Mouse (Mus musculus): ENCODE data around the gene Ube2z. TPM values are rescaled to one million over a fixed set of nuclear protein-coding genes. Genes with fewer than 3 reads are reported as not detected.

Gene Ube2z
- polyA plus RNA-seq, 1 experiment from 2014 or later, result 33.0 TPM

DNA sequence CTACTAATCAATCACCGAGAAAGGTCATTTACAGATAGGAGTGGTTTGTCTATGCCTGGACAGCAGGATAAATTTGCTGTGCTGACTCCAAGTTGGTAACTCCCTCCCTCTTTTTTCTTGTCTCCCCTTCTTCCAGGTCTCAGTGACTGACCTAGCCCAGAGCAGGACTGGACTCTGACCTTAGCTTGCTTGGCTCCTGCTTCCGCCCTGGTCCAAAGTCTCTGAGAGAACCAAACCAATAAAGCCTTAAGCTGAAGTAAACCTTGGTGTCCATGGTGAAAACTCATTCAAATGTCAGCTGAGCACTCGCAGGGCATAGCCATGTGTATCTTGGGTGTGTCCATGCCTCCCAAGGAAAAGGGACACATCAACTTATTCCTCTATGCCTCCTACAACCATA is 34.6 kb downstream of the Ube2z start:
- no peaks in the 10 kb centered on the region for H3K36me3 ChIP-seq
- H3K27me3 ChIP-seq, result peaks cover 18% of the 10 kb centered on the region
- no peak overlapping the region for H3K27ac ChIP-seq (replicated peaks)
- H3K4me1 ChIP-seq (replicated peaks), result peaks cover 11% of the 10 kb centered on the region
- no peak overlapping the region for H3K4me2 ChIP-seq
- no peak overlapping the region for H3K4me3 ChIP-seq
- ATAC-seq (ENCODE audit: low read depth), result no peak
- H3K9me3 ChIP-seq, result no peaks in the 10 kb centered on the region
- WGBS, result 92% methylated on average over 3 of the region's 3 CpGs
- H3K9ac ChIP-seq, result no peak overlapping the region

DNA sequence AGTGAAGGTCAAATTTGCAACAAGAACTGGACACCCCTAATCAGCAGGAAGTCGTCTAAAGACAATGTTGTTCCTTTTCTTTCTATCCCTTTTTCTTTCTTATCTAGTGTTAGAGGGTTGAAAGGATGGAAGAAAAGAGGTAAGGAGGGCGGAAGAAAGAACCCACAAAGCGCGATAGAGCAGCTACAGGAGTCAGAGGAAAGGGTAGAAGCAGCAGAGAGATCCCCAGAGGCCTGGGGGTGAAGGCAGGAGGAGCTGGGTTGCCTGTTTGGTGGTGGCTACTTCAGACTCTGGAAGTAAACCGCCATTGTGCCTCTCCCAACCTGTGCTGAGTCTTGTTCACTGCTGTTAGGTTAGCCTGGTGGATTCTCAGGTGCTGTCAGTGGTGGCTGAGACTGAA is 37.1 kb downstream of the Ube2z start:
- Histone ChIP-seq H3K9me3 (no peaks in the 10 kb centered on the region), H3K9ac (no peak overlapping the region), H3K27me3 (peaks cover 18% of the 10 kb centered on the region), H3K4me2 (no peak overlapping the region), H3K4me1 (replicated peaks) (no peaks in the 10 kb centered on the region), H3K27ac (replicated peaks) (no peak overlapping the region), H3K4me3 (no peak overlapping the region), H3K36me3 (no peaks in the 10 kb centered on the region)
- no peak for ATAC-seq (ENCODE audit: low read depth)
- WGBS, result 64% methylated on average over 5 of the region's 5 CpGs

DNA sequence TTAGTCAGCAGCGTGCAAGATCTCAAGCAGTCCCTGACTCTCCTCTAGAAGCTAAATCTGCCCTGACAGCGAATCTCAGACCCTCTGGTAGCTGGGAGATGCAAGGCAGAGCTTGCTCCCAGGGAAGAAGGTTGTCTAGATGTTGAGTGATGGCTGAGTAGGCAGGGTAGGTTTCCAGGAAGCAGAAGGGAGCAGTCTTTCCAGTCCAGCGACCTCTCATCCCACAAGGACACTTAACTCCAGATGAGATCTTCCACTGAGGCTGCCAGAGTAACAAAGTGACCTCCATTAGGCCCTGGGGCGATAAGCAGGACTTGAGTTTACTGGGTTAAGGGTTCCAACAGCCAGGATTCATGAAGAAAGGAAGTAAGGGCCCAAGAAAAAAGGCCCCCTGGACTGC is 44.6 kb downstream of the Ube2z start:
- no peaks in the 10 kb centered on the region for H3K36me3 ChIP-seq
- H3K4me1 ChIP-seq (replicated peaks), result no peaks in the 10 kb centered on the region
- H3K27me3 ChIP-seq, result no peaks in the 10 kb centered on the region
- H3K27ac ChIP-seq (replicated peaks), result no peak overlapping the region
- H3K9me3 ChIP-seq, result no peaks in the 10 kb centered on the region
- WGBS, result 71% methylated on average over 4 of the region's 4 CpGs
- H3K4me2 ChIP-seq, result no peak overlapping the region
- no peak overlapping the region for H3K4me3 ChIP-seq
- H3K9ac ChIP-seq, result no peak overlapping the region
- ATAC-seq (ENCODE audit: low read depth), result no peak

DNA sequence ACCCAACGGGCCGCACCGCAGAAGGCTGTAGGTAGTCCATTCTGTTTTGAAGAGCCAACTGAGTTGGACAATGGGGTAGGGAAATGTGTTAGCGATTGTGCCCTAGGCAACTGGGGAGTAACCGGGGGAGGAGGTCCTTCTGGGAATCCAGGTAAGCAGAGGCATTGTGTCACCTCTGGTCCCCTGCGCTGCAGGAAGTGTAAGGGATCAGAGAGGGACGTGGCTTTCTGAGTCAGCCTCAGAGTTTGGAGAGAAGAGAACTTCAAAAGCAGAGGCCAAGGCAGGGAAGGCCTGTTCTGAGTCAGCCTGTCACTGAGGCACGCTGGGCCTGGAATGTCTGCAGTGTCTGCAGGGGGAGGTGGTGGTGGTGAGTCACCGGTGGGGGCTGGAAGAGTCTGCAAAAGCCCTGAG is 47.2 kb downstream of the Ube2z start:
- no peaks in the 10 kb centered on the region for H3K9me3 ChIP-seq
- no peak overlapping the region for H3K4me3 ChIP-seq
- no peaks in the 10 kb centered on the region for H3K4me1 ChIP-seq (replicated peaks)
- no peak overlapping the region for H3K4me2 ChIP-seq
- no peak overlapping the region for H3K9ac ChIP-seq
- H3K36me3 ChIP-seq, result no peaks in the 10 kb centered on the region
- no peak for ATAC-seq (ENCODE audit: low read depth)
- no peaks in the 10 kb centered on the region for H3K27me3 ChIP-seq
- 24% methylated on average over 9 of the region's 9 CpGs for WGBS
- no peak overlapping the region for H3K27ac ChIP-seq (replicated peaks)

DNA sequence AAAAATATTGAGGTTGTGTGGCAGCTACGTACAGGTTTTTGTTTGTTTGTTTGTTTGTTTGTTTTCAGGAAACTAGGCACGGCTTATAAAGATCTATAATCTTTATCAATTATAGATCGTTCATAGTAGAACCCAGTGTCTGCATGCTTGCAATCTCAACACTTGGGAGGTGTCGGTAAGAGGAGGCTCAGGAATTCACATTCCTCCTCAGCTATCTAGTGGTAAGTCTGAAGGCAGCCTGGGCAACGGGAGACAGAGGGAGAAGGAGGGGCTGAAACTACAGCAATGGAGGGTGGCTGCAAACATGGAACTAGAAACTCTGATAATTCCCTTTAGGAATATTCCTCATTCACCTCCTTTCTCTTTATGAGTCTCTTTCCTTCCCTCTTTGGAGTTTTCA is 49.8 kb downstream of the Ube2z start:
- ATAC-seq (ENCODE audit: low read depth), result no peak
- Histone ChIP-seq H3K4me1 (replicated peaks) (no peaks in the 10 kb centered on the region), H3K9ac (no peak overlapping the region), H3K9me3 (no peaks in the 10 kb centered on the region), H3K27ac (replicated peaks) (no peak overlapping the region), H3K36me3 (no peaks in the 10 kb centered on the region), H3K4me3 (no peak overlapping the region), H3K27me3 (no peaks in the 10 kb centered on the region; the same call in 1 of the 2 replicates), H3K4me2 (no peak overlapping the region)
- WGBS, result 51% methylated on average over 5 of the region's 5 CpGs

DNA sequence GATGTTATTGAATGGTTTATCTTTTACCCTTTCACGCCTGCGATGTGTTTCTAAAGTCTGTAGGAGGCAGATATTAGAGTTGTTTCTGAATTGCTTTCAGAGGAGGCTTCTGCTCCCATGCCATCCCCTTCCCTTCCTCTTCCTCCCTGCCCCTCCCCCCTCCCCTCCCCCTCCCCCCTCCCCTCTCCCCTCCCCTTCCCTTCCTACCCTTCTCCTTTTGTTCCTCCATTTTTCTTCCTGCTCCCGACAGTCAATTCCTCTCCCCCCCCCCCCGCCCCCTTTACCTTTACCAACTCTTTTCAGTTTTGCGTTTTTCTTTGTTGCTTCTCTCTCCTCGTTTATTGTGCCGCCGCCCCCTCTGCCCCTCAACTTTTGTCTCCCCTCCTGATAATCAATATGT is 53.2 kb downstream of the Ube2z start:
- Histone ChIP-seq H3K4me3 (no peak overlapping the region), H3K4me1 (replicated peaks) (peaks cover 8% of the 10 kb centered on the region; the same call in 1 of the 2 replicates), H3K9ac (no peak overlapping the region), H3K4me2 (peak overlapping the region; percentile 33; the same call in 1 of the 2 replicates), H3K9me3 (no peaks in the 10 kb centered on the region), H3K27ac (replicated peaks) (no peak overlapping the region), H3K27me3 (no peaks in the 10 kb centered on the region; the same call in 1 of the 2 replicates), H3K36me3 (no peaks in the 10 kb centered on the region)
- ATAC-seq (ENCODE audit: low read depth), result no peak
- 8% methylated on average over 2 of the region's 8 CpGs for WGBS

DNA sequence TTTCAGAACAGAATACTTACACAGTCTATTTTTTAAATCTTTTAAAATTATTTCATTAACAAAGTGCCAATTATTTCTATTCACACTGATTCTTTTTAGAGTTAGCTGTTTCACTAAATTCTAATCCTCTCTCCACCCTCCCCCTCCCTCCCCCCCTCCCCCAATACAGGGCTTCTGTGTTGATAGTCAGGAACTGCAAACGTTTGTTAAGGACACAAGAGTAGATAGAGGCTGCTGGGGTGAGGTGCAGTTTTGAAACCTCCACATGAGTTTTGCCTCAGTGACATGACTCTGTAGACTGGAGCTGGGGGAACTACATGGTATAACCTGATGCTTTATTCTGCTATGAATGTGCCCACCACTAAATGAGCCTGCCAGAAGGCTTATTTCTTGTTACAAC is 56.4 kb downstream of the Ube2z start:
- Histone ChIP-seq H3K4me1 (replicated peaks) (peaks cover 12% of the 10 kb centered on the region), H3K9me3 (no peaks in the 10 kb centered on the region), H3K9ac (no peak overlapping the region), H3K27me3 (no peaks in the 10 kb centered on the region; the same call in 1 of the 2 replicates), H3K4me3 (no peak overlapping the region), H3K36me3 (no peaks in the 10 kb centered on the region), H3K27ac (replicated peaks) (no peak overlapping the region), H3K4me2 (no peak overlapping the region)
- 0% methylated on average over 1 of the region's 1 CpGs for WGBS
- ATAC-seq (ENCODE audit: low read depth), result no peak

DNA sequence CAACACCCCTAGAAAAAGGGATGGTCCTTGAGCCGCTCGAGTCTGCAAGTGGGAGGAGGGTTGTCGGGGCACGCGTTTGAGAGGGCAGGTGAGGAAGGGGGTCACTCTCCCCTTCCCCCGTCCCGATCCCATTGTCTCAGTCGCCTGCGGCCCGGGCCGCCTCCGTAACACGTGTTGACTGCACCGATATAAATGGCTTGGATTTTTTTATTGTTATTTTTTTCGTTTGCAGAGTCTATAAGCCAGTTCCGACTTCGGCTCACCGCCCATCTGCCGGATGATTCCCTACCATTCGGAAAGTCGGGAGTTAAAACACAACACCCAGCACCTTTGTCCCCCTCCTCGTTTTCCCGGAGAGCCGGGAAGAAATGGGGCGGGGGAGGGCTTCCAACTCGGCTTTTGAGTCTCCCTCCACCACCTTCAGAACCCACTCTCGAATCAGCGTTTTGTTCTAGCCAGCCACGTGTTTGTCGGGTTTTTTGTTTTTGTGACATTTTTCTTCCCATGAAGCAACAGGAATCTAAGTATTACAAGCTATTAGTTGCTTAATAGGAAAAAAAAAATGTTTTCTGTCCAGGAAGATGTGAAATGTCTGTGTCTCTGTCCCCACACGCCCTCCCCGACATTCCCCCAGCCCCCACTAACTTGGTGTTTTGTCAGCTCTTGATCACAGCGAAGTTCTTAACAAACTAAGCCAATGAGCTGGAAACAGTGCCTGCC is 57.5 kb downstream of the Ube2z start:
- no peaks in the 10 kb centered on the region for H3K9me3 ChIP-seq
- peaks cover 23% of the 10 kb centered on the region for H3K4me1 ChIP-seq (replicated peaks)
- under 1% methylated on average over 33 of the region's 33 CpGs for WGBS
- H3K27ac ChIP-seq (replicated peaks), result peak overlapping the region; percentile 95
- peak overlapping the region; percentile 82 for H3K4me3 ChIP-seq
- H3K27me3 ChIP-seq, result no peaks in the 10 kb centered on the region
- ATAC-seq (ENCODE audit: low read depth), result no peak; the same call in 1 of the 2 replicates
- peak overlapping the region; percentile 83 for H3K4me2 ChIP-seq
- H3K36me3 ChIP-seq, result no peaks in the 10 kb centered on the region
- H3K9ac ChIP-seq, result peak overlapping the region; percentile 89

DNA sequence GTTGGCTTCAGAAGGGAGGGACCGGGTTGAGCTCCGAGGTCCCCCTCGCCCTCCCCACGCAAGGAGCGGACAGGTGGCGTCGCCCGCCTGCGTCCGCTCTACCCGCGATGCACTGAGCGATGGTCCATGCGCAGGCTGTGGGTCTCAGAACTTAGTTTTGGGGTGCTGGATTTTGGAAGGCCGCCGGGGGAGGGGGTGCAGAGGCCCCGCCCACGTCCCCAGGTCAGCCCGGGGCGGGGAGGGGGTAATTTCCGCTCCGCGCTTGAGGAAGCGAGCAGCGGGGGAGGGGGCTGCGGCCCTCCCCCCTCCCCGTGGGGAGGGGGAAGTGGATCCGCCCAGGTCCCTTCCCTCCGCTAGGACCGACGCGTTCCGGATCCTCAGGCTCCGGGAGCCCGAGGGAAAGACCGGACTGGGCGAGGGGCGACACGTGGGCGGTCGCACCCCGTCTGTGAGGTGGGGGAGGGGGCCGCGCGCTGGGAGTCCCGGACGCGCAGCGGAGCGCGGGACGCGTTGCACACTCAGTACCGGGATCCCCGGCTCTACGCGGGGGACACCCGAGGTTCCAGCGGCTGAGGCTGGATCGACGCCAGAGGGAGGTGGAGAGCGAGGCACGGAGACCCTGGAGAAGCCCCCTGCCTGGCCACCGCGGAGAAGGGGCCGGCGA is 58.2 kb downstream of the Ube2z start:
- H3K27ac ChIP-seq (replicated peaks), result peak overlapping the region; percentile 95
- WGBS, result under 1% methylated on average over 66 of the region's 67 CpGs
- peak; percentile 83 for ATAC-seq (ENCODE audit: low read depth)

DNA sequence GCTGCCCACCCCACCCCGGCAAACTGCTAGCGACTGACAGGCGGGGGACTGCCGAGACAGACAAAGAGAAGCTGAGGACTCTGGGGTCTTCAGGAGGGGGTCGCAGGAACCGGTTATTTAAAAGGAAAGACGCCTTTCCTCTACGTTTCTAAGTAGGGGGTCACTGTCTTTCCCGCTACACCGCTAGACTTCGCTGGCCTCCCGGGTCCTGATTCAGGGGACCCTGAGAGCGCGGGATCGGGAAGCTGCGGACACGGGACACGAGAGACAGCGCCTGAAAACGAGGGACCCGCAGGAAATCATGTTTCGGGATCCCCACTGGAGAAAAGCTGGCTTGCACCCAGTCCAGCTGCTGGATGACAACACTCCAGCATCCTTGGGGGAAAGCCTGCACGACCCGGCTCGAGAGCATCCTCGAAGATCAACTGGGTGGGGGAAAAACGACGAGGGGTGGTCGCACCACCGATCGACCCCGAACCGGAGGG is 58.8 kb downstream of the Ube2z start:
- no peaks in the 10 kb centered on the region for H3K9me3 ChIP-seq
- H3K4me1 ChIP-seq (replicated peaks), result peaks cover 35% of the 10 kb centered on the region
- H3K4me3 ChIP-seq, result peak overlapping the region; percentile 82
- peak overlapping the region; percentile 83 for H3K4me2 ChIP-seq
- 0% methylated on average over 30 of the region's 33 CpGs for WGBS
- no peaks in the 10 kb centered on the region for H3K36me3 ChIP-seq
- H3K27me3 ChIP-seq, result no peaks in the 10 kb centered on the region
- H3K9ac ChIP-seq, result peak overlapping the region; percentile 89
- peak overlapping the region; percentile 95 for H3K27ac ChIP-seq (replicated peaks)
- peak; percentile 41; the same call in 1 of the 2 replicates for ATAC-seq (ENCODE audit: low read depth)

More for the DNA sequence above, 58.2 kb downstream of the Ube2z start:
- H3K9me3 ChIP-seq, result no peaks in the 10 kb centered on the region
- H3K27me3 ChIP-seq, result no peaks in the 10 kb centered on the region
- H3K4me3 ChIP-seq, result peak overlapping the region; percentile 82
- peak overlapping the region; percentile 83 for H3K4me2 ChIP-seq
- H3K9ac ChIP-seq, result peak overlapping the region; percentile 89
- H3K36me3 ChIP-seq, result no peaks in the 10 kb centered on the region
- H3K4me1 ChIP-seq (replicated peaks), result peaks cover 30% of the 10 kb centered on the region

DNA sequence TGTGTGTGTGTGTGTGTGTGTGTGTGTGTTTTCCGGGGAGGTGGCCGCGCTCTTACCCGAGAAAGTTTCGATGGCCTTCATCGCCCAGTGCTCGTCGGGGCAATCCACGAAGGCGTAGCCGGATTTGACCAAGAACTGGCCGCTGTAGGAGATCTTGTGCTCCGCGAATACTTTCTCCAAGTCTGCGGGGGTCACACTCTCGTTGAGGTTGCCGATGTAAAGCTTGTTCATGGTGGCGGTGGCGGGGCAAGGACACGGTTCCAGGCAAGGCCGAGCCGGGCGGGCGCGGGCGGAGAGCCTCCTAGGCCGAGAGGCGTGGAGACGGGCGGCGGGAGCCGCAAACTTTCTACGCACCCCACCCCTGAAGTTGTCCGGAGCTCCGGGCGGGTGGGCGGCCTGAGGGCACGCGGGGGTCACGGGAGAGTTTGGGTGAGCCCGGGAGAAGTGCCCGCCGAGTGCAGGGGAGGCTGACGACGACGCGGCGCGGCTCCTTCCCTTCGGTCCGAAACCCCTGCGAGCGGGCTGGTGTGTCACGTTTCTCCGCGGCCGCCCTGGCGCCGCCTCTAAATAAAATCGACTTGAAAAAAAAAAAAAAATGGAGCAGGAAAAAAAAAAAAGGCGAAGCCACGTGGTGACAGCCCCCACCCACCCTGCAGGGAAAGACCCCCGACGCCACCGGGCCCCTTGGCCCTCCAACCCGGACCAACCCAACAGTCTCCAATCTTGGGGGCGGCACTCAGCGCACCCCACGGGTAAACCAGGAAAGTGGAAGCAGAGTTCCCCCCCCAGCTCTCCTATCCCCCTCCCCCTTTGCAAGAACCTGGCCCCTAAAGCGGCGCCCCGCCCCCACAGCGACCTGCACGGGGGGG is 59.6 kb downstream of the Ube2z start, which contains the start of gene Igf2bp1:
TSS of gene Igf2bp1 (minus strand) at position 538 of the 869 bp plus-strand sequence.
- H3K9ac ChIP-seq, result peak within 1 kb of the TSS; percentile 89
- H3K4me1 ChIP-seq (replicated peaks), result peaks cover 43% of the 10 kb centered on the region
- no peaks in the 10 kb centered on the region for H3K9me3 ChIP-seq
- peak within 1 kb of the TSS; percentile 82 for H3K4me3 ChIP-seq
- H3K4me2 ChIP-seq, result peak within 1 kb of the TSS; percentile 83
- H3K27ac ChIP-seq (replicated peaks), result peak within 1 kb of the TSS; percentile 95
- peak; percentile 48; the same call in 1 of the 2 replicates for ATAC-seq (ENCODE audit: low read depth)
- WGBS, result under 1% methylated on average over 69 of the region's 74 CpGs
- no peaks in the 10 kb centered on the region for H3K36me3 ChIP-seq
- H3K27me3 ChIP-seq, result no peaks in the 10 kb centered on the region
